Comparison of ENCODE assay signal across 9 mouse cellular contexts in the genomic region with DNA sequence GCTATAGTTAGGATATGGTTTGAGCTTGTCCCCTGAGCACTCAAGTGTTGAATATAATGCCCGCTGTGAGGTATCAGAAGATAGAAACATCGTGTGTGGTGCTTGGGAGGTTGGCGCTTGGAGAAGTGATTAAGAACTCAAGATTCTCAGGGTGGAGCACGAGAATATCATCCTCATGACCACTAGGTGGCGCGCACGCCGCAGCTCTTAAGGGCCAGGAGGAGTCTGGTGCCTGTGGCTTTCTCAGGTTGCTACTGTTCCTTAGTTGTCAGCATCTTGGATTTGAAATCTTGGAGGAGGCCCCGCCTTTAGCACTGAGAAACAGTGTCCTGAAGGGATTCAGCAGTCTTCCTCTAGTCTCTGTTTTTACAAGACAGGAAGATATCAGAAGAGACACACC. TPM values are rescaled to one million over a fixed set of nuclear protein-coding genes. Genes with fewer than 3 reads are reported as not detected.
DNase-seq lines count a peak whose midpoint lies in the region; ATAC-seq and TF ChIP-seq lines count a peak whose summit lies in the region.
"Had no signal": no experiment of that assay in that cellular context is flagged by ENCODE, and none has a peak within 500 bp of the region (broad histone marks: within the 10 kb centered on the region; RNA-seq: fewer than 3 reads in every experiment).

No protein-coding gene starts in this region.

- no peak for TF ChIP-seq POLR2A in embryonic fibroblast, embryonic 13.5 days (IDR thresholded peaks at IDR 0.05; ENCODE audit: low read depth, low read length)
- TF ChIP-seq POLR2A in lung, adult 2 months (IDR thresholded peaks at IDR 0.05; ENCODE audit: borderline replicate concordance, extremely low read depth, low read depth, low read length) = no peak

- H3K4me3 ChIP-seq in embryonic fibroblast, embryonic 13.5 days (ENCODE audit: insufficient read depth, low read length) = no peak overlapping the region
- no peak overlapping the region for H3K4me3 ChIP-seq in lung, adult 2 months (replicated peaks; ENCODE audit: extremely low read depth, low read depth, low read length)

- peaks cover 11% of the 10 kb centered on the region for H3K4me1 ChIP-seq in embryonic fibroblast, embryonic 13.5 days (ENCODE audit: control insufficient read depth, insufficient read depth, low read length)
- H3K4me1 ChIP-seq in lung, adult 2 months (ENCODE audit: control insufficient read depth, insufficient read depth, low read length) = no peaks in the 10 kb centered on the region

- H3K27ac ChIP-seq in embryonic fibroblast, embryonic 13.5 days (ENCODE audit: insufficient read depth, low read length) = no peak overlapping the region

- intact Hi-C loops in heart, postnatal 10 days (cut with DNase I) = loop anchor here (2.0 kb wide), 1 partner anchor 34 kb away; no protein-coding TSS in a partner anchor

- peak; percentile 33 to 37 for DNase-seq in adrenal gland, postnatal 4 days (ENCODE audit: low spot score in 2 of 2)
- peak; percentile 61 to 79 for DNase-seq in heart, postnatal 10 days
- DNase-seq in kidney, postnatal 4 days = peak; percentile 81 to 84
- peak; percentile 69 for DNase-seq in lung, adult 2 months
- DNase-seq in ovary, postnatal 14 days (ENCODE audit: low spot score) = peak; percentile 66
- peak; percentile 25 to 74 for DNase-seq in thymus, postnatal 10 days (ENCODE audit: low spot score in 2 of 2)

- WGBS in lung, adult 2 months = 3% methylated on average over 9 of the region's 9 CpGs

- peak; percentile 92 for TF ChIP-seq CTCF in embryonic fibroblast, embryonic 13.5 days (IDR thresholded peaks at IDR 0.05; ENCODE audit: borderline replicate concordance, insufficient read depth, low read length)
- TF ChIP-seq CTCF in lung, adult 2 months (IDR thresholded peaks at IDR 0.05; ENCODE audit: insufficient read depth, low read length) = peak; percentile 95

- ATAC-seq in CD4-positive, CD25-positive, alpha-beta regulatory T cell, adult 4 months = peak; percentile 80

RNA-seq across cellular contexts. Expression of gene Serpinb1a, which starts 15.5 kb away (rescaled TPM):
- polyA plus RNA-seq in CD4-positive, CD25-positive, alpha-beta regulatory T cell, adult 4 months (2017; shearing (Covaris generic)) = 10 to 100 TPM; 12.7 to 13.2 TPM
- total RNA-seq in adrenal gland, postnatal 4 days (2021) = 10 to 100 TPM; 32.7 to 41.3 TPM
- 12.6 and 22.7 TPM in 2 replicates for polyA plus RNA-seq in embryonic fibroblast, embryonic 13.5 days (2011; ENCODE audit: insufficient read length, low read depth, missing spikeins)
- 10 to 100 TPM in 1 of 2 experiments, 1 to 10 TPM in 1; 9.2 to 13.1 TPM for total RNA-seq in heart, postnatal 10 days (2021)
- polyA plus RNA-seq in lung, adult 2 months (2012; rRNA removed) = 5.6 and 14.9 TPM in 2 replicates

RNA-seq across cellular contexts. Expression of gene Serpinb1c, which starts 31.5 kb away (rescaled TPM):
- polyA plus RNA-seq in CD4-positive, CD25-positive, alpha-beta regulatory T cell, adult 4 months (2017; shearing (Covaris generic)) = not detected
- total RNA-seq in adrenal gland, postnatal 4 days (2021) = under 1 TPM in 1 of 2 experiments, not detected in 1; 0.31 TPM
- not detected in 2 replicates for polyA plus RNA-seq in embryonic fibroblast, embryonic 13.5 days (2011; ENCODE audit: insufficient read length, low read depth, missing spikeins)
- 1 to 10 TPM in 1 of 2 experiments, under 1 TPM in 1; 0.74 to 1.5 TPM for total RNA-seq in heart, postnatal 10 days (2021)
- not detected in 2 replicates for polyA plus RNA-seq in lung, adult 2 months (2012; rRNA removed)
- polyA plus RNA-seq: gonadal fat pad, adult 2 months had no signal
